Mouse (Mus musculus): Measurements from ENCODE around the gene Olfr1178.

Olfr1178 gene

DNA sequence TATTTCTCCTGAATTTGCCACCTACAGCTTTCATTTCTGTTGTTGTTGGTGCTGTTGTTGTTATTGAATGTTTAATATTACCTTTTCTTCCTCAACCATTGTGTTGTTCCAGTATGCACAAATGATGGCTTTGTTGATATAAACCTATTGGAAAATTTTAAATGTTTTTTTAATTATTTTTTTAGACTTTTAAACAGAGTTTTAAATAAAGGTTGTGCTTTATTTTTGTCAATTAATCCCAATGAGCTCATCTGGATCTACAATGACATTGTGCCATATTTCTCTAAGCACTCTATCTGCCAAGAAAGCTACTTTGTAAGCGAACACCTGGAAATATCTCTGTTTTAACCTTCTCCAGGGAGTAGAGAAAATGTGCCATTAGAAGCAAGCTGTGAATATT, at the start of gene Olfr1178:
TSS of gene Olfr1178 (plus strand) at position 301 of the 400 bp plus-strand sequence.
- DNase-seq (ENCODE audit: low read depth), result no peak

DNA sequence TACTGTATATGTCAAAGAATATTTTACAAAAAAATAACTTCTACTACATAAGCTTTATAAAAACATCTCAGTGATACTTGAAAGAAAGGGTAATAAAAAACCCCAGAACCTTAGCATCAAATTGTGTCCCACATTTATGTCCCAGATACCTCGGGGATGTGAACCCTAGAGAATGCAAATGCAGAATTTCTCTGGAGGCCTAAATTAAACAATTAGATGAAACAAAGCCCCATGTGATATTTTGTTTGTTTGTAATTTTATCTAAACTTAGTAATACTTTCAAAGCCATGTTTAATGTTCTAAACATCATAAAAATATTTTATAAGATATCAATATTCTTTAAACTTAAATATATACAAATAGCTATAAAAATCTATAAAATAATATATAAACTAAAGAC, 40.5 kb upstream of the Olfr1178 start, which contains the start of gene Olfr1177-ps:
TSS of gene Olfr1177-ps (minus strand) at position 101 of the 400 bp plus-strand sequence.
- no peak for DNase-seq (ENCODE audit: low read depth)

DNA sequence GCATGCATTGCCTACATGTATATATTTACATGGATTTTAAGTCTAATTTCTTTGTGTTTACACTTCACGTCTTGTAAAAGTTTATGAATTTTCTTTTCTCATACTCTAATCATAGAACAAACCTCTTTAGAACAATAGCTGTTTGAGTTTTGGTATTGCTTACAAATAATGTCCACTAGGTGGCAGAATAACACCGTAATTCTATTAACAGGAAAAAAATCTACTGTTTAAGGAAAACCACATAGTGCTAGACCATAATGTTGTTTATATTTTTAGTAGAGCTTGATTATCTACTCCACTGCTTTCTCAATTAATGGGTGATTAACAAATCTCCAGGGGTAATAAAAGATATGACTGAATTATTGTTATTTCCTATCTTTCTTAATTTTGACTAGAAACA, 30.6 kb upstream of the Olfr1178 start:
- peak; percentile 38 for DNase-seq (ENCODE audit: low read depth)

GRCm38 (mm10) chr2:88406353-88406752, 19.5 kb downstream of the Olfr1178 start, which contains the start of gene Olfr1179:
Olfr1179 (minus strand) TSS chr2:88406453.
- no peak for DNase-seq (ENCODE audit: low read depth)

- no peak for DNase-seq (ENCODE audit: low read depth)
Measured at GRCm38 (mm10) chr2:88419051-88419450, 32.2 kb downstream of the Olfr1178 start, which contains the start of gene Olfr1180. Olfr1180 (minus strand) TSS chr2:88419151.

GRCm38 (mm10) chr2:88426071-88426470, 39.2 kb downstream of the Olfr1178 start, which contains the start of gene Olfr1181:
Olfr1181 (minus strand) TSS chr2:88426171.
- DNase-seq (ENCODE audit: low read depth), result no peak

DNA sequence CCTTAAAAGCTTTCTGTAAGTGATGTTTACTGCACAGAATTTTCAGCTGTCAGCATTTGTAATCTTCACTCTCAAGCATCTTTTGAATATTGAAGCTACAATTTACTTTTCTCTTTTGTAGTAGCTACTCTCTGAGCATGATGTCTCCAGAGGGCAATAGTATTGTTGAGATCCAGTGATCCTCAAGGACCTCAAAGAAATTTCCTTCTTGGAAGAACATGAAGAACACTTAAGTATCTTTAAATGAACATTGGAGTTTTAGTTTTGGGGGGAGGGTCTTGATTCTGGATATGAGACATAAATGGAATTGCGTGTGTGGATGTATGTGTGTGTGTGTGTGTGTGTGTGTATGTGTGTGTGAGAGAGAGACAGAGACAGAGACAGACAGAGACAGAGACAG, 62.2 kb downstream of the Olfr1178 start, which contains the start of gene Gm13757:
TSS of gene Gm13757 (minus strand) at position 101 of the 400 bp plus-strand sequence.
- DNase-seq (ENCODE audit: low read depth), result no peak
